Mouse (Mus musculus) midbrain, embryonic 14.5 days (tissue): ENCODE results near the gene Pepd. TPM values are rescaled to one million over a fixed set of nuclear protein-coding genes. Genes with fewer than 3 reads are reported as not detected.
"Not testable (repeated sequence)": the region's sequence is repeated elsewhere in the genome, so short reads cannot be mapped to it uniquely, and the experiment has no call there.

Source experiments
- ATAC-seq: fragments of 200-750 bp; cut with Nextera tagmentation; 2 replicates; pipeline ENCODE4 v1.8.0; 2017; ENCODE audit warnings: moderate number of reproducible peaks, moderate library complexity; ENCODE audit not compliant: low FRiP score, low TSS enrichment
- DNase-seq: peaks from one replicate; pipeline ENCODE4 v3.0.0-alpha.2; 2015
- H3K27ac ChIP-seq: fragments of 300-500 bp; sonication (generic); replicated peaks from 2 replicates; pipeline ENCODE4 v1.5.1; 2014; ENCODE audit warnings: mild to moderate bottlenecking, low read depth, low read length, moderate library complexity
- H3K27me3 ChIP-seq: fragments of 300-500 bp; sonication (generic); 2 replicates; pipeline ENCODE4 v1.6.1; 2014; ENCODE audit warnings: low read length, control low read depth, mixed read lengths; ENCODE audit not compliant: control insufficient read depth, insufficient read depth
- H3K36me3 ChIP-seq: fragments of 300-500 bp; sonication (generic); 2 replicates; pipeline ENCODE4 v1.6.1; 2014; ENCODE audit warnings: low read length, control low read depth; ENCODE audit not compliant: control insufficient read depth, insufficient read depth
- H3K4me1 ChIP-seq: fragments of 300-500 bp; sonication (generic); 2 replicates; pipeline ENCODE4 v1.6.1; 2014; ENCODE audit warnings: mild to moderate bottlenecking, antibody characterized with exemption, low read length, control low read depth; ENCODE audit not compliant: control insufficient read depth, insufficient read depth
- H3K4me2 ChIP-seq: fragments of 300-500 bp; sonication (generic); 2 replicates; pipeline ENCODE4 v1.6.1; 2014; ENCODE audit warnings: mild to moderate bottlenecking, low read length, moderate library complexity
- H3K4me3 ChIP-seq: fragments of 300-500 bp; sonication (generic); replicated peaks from 2 replicates; pipeline ENCODE4 v1.5.1; 2014; ENCODE audit warnings: low read depth, low read length
- H3K9ac ChIP-seq: fragments of 300-500 bp; sonication (generic); replicated peaks from 2 replicates; pipeline ENCODE4 v1.6.1; 2014; ENCODE audit warnings: mild to moderate bottlenecking, low read length, moderate library complexity
- H3K9me3 ChIP-seq: fragments of 300-500 bp; sonication (generic); 2 replicates; pipeline ENCODE4 v1.6.1; 2016; ENCODE audit warnings: low read length, control low read depth, mixed read lengths; ENCODE audit not compliant: control insufficient read depth
- WGBS: fragments of 180-500 bp; shearing (Covaris S2); extraction: QIAGEN DNeasy Blood & Tissue Kit; methylation state at CpG from one replicate; pipeline ENCODE4 v1.1.7; 2014; 5-methylcytosine and 5-hydroxymethylcytosine counted together
- polyA plus RNA-seq: library from polyadenylated mRNA; unstranded; fragments of >200 nt; fragmentation: Nextera tagmentation; extraction: Ambion mirVana; gene quantifications from 2 replicates; pipeline ENCODE4 v1.2.1, GENCODE M21; 2014

The Pepd gene
- polyA plus RNA-seq, 1 experiment from 2014 or later = 62.4 TPM

DNA sequence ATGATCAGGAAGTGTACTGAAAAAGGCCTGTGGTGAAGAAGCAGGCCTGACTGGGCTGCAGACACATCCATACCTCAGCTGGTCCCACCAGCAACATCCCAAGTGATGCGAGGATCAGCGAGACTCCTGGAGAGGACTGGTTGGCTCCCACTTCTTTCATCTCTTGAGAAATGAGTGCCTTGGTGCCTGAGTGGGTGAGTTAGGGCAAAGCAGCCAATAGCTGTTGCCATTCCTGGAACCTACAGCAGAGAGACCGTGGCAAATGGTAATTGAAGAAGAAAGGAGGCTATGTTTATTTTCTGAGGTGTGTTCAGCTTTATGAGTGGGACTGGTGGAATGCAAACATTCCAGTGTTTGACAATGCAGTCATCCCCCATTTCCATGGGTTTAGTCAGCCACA lies 55.2 kb downstream of the Pepd start:
- DNase-seq = no peak
- no peak for ATAC-seq
- Histone ChIP-seq H3K27ac (no peak overlapping the region), H3K4me2 (no peak overlapping the region), H3K4me1 (no peaks in the 10 kb centered on the region), H3K9me3 (no peaks in the 10 kb centered on the region; the same call in 1 of the 2 replicates), H3K36me3 (0 out of 2 replicates have a peak, but pooled peaks cover 5% of the 10 kb centered on the region), H3K27me3 (no peaks in the 10 kb centered on the region), H3K9ac (no peak overlapping the region), H3K4me3 (no peak overlapping the region)
- 86% methylated on average over 3 of the region's 3 CpGs for WGBS

DNA sequence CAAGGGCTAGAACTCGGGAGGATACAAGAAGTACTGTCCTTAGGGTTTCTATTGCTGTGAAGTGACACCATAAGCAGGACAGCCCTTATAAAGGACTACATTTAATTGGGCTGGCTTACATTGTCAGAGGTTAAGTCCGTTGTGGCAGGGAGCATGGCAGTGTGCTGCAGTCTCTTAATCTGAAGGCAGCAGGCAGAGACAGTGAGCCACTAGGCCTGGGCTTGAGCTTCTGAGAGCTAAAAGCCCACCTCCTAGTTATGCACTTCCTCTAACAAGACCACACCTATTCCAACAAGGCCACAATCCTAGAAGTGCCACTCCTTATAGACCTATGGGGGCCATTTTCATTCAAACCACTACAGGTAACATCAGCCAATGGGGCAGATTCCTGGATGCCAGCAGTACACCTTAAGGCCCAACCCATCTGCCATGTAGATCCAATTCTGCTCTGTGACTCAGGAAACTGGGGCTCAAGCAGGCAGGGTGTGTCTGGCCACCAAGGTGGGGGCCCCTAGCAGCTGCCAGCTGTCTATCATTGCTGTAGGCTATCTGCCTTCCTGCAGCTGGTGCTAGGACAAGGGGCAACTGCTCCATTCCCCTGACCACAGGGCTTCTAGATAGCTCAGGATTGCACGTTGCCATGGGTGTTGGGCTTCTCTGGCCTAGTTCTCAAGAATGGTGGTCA lies 56.7 kb downstream of the Pepd start:
- Histone ChIP-seq H3K27me3 (no peaks in the 10 kb centered on the region), H3K9me3 (no peaks in the 10 kb centered on the region; the same call in 1 of the 2 replicates), H3K36me3 (0 out of 2 replicates have a peak, but pooled peaks cover 5% of the 10 kb centered on the region), H3K27ac (no peak overlapping the region), H3K4me2 (no peak overlapping the region), H3K9ac (no peak overlapping the region), H3K4me1 (peaks cover 9% of the 10 kb centered on the region; the same call in 1 of the 2 replicates), H3K4me3 (no peak overlapping the region)
- ATAC-seq (no peak), DNase-seq (no peak)
- 81% methylated on average over 3 of the region's 3 CpGs for WGBS

DNA sequence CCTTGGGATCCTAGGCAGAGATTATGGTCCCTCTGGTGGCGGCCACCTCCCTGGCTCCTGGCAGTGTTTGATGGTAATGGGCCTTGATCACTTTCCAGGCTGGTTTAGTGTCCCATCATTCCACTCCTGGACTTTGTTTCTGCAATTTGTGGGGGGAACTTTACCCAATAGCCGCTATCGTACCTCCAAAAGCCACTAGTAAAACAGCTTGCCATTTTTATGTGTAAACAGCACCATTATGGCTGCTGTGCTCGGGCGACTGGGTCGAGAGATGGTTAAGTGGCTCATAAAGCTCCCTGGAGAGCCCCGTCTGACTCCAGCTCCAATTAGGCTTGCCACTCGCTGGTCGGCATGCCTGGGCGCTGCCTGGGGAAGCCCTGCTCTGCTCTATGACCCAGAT lies 59.6 kb downstream of the Pepd start:
- Histone ChIP-seq H3K4me1 (peaks cover 16% of the 10 kb centered on the region), H3K36me3 (0 out of 2 replicates have a peak, but pooled peaks cover 5% of the 10 kb centered on the region), H3K27ac (peak overlapping the region; percentile 45; the same call in 1 of the 2 replicates), H3K4me3 (no peak overlapping the region), H3K9ac (no peak overlapping the region), H3K27me3 (no peaks in the 10 kb centered on the region), H3K4me2 (no peak overlapping the region), H3K9me3 (no peaks in the 10 kb centered on the region; the same call in 1 of the 2 replicates)
- no peak for DNase-seq
- 53% methylated on average over 10 of the region's 10 CpGs for WGBS
- ATAC-seq = no peak

- Histone ChIP-seq H3K9ac (no peak overlapping the region), H3K4me3 (no peak overlapping the region), H3K27ac (no peak overlapping the region), H3K4me2 (no peak overlapping the region), H3K4me1 (peaks cover 16% of the 10 kb centered on the region), H3K27me3 (no peaks in the 10 kb centered on the region), H3K36me3 (0 out of 2 replicates have a peak, but pooled peaks cover 5% of the 10 kb centered on the region), H3K9me3 (no peaks in the 10 kb centered on the region; the same call in 1 of the 2 replicates)
- WGBS = 55% methylated on average over 4 of the region's 4 CpGs
- ATAC-seq (no peak), DNase-seq (no peak)
These were observed 60.8 kb downstream of the Pepd start for GRCm38 (mm10) chr7:34972990-34973440.

DNA sequence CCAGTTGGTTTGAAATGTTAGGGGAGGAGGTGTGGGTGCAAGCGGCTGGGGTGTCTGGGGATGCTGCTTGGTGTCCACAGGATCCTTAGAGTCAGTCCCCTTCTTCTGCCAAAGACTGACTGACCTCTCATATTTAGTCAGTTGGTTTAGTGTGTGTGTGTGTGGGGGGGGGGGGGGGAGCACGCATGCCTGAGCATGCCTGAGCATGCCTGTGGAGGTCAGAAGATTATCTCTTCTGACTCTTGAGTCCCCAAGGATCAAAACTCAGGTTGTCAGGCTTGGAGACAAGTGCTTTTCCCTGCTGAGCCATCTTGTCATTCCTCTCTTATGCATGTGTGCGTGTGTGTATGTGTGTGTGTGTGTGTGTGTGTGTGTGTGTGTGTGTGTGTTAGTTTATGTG lies 61.7 kb downstream of the Pepd start:
- no peak overlapping the region for H3K9ac ChIP-seq
- no peaks in the 10 kb centered on the region; the same call in 1 of the 2 replicates for H3K9me3 ChIP-seq
- no peaks in the 10 kb centered on the region for H3K27me3 ChIP-seq
- WGBS = 78% methylated on average over 3 of the region's 3 CpGs
- ATAC-seq = no peak
- H3K4me3 ChIP-seq = no peak overlapping the region
- peaks cover 16% of the 10 kb centered on the region for H3K4me1 ChIP-seq
- no peak for DNase-seq
- H3K36me3 ChIP-seq = 0 out of 2 replicates have a peak, but pooled peaks cover 5% of the 10 kb centered on the region
- no peak overlapping the region for H3K4me2 ChIP-seq
- no peak overlapping the region for H3K27ac ChIP-seq

DNA sequence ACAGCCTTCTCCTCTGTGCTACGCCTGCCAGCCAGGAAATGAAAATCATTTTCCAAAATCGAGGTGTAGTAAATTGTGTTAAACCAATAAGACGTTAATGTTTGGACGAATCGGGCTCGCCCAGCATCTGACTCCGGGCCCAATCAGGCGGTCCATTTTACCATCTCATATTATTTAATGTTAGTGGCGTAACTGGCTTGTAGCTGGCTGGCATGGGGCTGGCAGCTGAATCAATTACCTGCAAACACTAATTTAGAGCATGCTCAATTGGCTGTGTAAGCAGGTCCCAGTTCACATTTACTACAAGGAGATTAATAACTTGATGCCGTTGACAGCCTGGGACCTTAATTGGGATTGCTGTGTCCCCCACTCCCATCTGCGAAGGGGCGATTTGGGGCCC lies 63.7 kb downstream of the Pepd start:
- Histone ChIP-seq H3K9ac (no peak overlapping the region), H3K4me3 (no peak overlapping the region), H3K9me3 (no peaks in the 10 kb centered on the region), H3K27ac (peak overlapping the region; percentile 52; the same call in 1 of the 2 replicates), H3K27me3 (no peaks in the 10 kb centered on the region), H3K4me1 (peaks cover 16% of the 10 kb centered on the region), H3K4me2 (no peak overlapping the region), H3K36me3 (0 out of 2 replicates have a peak, but pooled peaks cover 1% of the 10 kb centered on the region)
- 71% methylated on average over 12 of the region's 12 CpGs for WGBS
- no peak for DNase-seq
- ATAC-seq = no peak

GRCm38 (mm10) chr7:34977403-34977802 lies 65.2 kb downstream of the Pepd start:
- Histone ChIP-seq H3K27ac (no peak overlapping the region), H3K9ac (no peak overlapping the region), H3K4me1 (peaks cover 16% of the 10 kb centered on the region), H3K27me3 (no peaks in the 10 kb centered on the region), H3K4me2 (no peak overlapping the region), H3K9me3 (no peaks in the 10 kb centered on the region), H3K4me3 (no peak overlapping the region), H3K36me3 (0 out of 2 replicates have a peak, but pooled peaks cover 2% of the 10 kb centered on the region)
- DNase-seq (no peak), ATAC-seq (no peak)
- WGBS = 93% methylated on average over 4 of the region's 4 CpGs

DNA sequence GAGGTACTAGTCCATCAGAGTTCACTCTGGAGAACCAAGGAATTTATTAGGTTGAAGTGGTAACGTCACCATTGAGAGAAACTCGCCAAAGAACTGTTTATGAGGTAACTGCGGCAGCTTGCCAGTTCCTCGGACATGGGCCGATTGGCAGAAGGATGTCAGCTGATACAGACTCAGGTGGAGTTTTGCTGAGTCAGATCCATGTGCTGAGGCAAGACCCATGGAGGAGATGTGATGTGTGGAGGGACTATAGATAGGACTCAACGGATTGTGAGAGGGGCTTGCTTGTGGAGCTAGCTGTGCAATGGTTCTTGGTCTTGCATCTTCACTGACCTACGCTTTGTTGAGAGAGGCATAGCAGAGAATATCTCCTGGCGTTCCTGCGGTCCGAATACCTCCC lies 69.6 kb downstream of the Pepd start:
- H3K27ac ChIP-seq = no peak overlapping the region
- no peaks in the 10 kb centered on the region for H3K27me3 ChIP-seq
- DNase-seq (no peak), ATAC-seq (no peak)
- no peak overlapping the region for H3K4me3 ChIP-seq
- H3K4me1 ChIP-seq = peaks cover 6% of the 10 kb centered on the region
- no peak overlapping the region for H3K4me2 ChIP-seq
- no peaks in the 10 kb centered on the region for H3K9me3 ChIP-seq
- WGBS = 94% methylated on average over 10 of the region's 10 CpGs
- H3K9ac ChIP-seq = no peak overlapping the region
- 0 out of 2 replicates have a peak, but pooled peaks cover 2% of the 10 kb centered on the region for H3K36me3 ChIP-seq

- not testable (repeated sequence) for H3K4me3 ChIP-seq, H3K9ac ChIP-seq, H3K27ac ChIP-seq, ATAC-seq, H3K36me3 ChIP-seq, H3K9me3 ChIP-seq, H3K4me2 ChIP-seq, DNase-seq, H3K27me3 ChIP-seq
- peaks cover 11% of the 10 kb centered on the region for H3K4me1 ChIP-seq
- 85% methylated on average over 2 of the region's 2 CpGs for WGBS
These were observed 70.2 kb downstream of the Pepd start for GRCm38 (mm10) chr7:34982372-34982771.
